Mouse (Mus musculus) monocyte, adult 59 days (primary cell): ENCODE measurements around the gene Gm20388. TPM values are rescaled to one million over a fixed set of nuclear protein-coding genes. Genes with fewer than 3 reads are reported as not detected.

Experiments
- total RNA-seq, 2 experiments: library from RNA; stranded (reverse); gene quantifications; one replicate each; pipeline ENCODE4 v1.2.4; 2023

The Gm20388 gene
- total RNA-seq, 2 experiments from 2014 or later: 7.1 to 17.1 TPM

GRCm38 (mm10) chr8:121115948-121116347 is 1205.3 kb downstream of the Gm20388 start, which contains the start of gene Foxc2:
Gene Foxc2 (plus strand): TSS chr8:121116171.

DNA sequence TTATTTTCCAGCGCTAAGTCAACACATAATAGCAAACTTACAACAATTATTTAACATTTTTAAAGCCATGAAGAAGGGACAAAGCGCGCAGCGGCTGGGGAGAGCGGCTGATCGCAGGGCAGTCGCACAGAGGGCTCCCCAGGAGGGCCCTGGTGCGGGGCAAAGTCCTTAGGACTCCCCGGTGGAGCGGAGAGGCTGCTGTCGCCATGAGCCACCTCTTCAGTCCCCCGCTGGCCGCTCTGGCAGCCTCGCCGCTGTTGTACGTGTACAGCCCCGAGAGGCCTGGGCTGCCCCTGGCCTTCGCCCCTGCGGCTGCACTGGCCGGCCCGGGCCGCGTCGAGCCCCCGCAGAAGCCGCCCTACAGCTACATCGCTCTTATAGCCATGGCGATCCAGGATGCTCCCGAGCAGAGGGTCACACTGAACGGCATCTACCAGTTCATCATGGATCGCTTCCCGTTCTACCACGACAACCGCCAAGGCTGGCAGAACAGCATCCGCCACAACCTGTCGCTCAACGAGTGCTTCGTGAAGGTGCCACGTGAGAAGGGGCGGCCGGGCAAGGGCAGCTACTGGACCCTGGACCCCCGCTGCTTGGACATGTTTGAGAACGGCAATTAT is 1217.2 kb downstream of the Gm20388 start, which contains the start of gene Foxl1:
Foxl1 (plus strand) TSS at position 185 of the 620 bp plus-strand sequence.

GRCm38 (mm10) chr8:121544276-121544785 is 1633.7 kb downstream of the Gm20388 start, which contains the start of gene 1700018B08Rik:
Gene 1700018B08Rik (minus strand): TSS chr8:121544320.

GRCm38 (mm10) chr8:121578676-121579451 is 1668.2 kb downstream of the Gm20388 start, which contains the start of gene Fbxo31:
Gene Fbxo31 (minus strand): TSS chr8:121578806.

GRCm38 (mm10) chr8:121590203-121591177 is 1679.8 kb downstream of the Gm20388 start, which contains the start of gene Map1lc3b:
Gene Map1lc3b (plus strand): TSS chr8:121590361.

DNA sequence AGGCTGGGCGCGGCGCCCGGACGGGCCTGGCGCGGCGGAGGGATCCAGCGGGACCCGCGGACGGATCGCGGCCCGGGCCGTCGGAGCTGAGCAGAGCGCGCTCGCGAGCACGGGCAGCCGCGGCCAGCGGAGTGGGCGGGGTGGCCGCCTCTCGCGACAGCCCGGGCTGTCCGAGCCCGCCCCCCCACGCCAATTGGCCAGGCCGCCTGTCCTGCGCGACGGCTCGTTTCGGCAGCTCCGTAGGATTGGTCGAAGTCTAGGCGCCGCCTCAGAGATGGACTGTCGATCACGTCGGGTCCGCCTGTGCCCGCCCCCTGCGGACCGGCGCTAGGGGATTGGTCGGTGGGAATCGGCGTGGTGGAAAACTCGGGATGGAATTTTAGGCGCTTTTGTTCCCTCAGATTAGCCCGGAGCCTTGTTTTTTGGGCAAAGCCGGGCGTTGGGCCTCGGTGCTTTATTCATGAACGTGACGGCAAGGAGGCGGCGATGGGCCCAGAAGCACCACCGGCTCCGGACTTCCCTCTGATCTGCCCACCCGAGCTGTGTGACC is 1742.2 kb downstream of the Gm20388 start, which contains the start of gene Zcchc14:
Zcchc14 (minus strand) TSS at position 128 of the 550 bp plus-strand sequence.

GRCm38 (mm10) chr8:121729323-121729722 is 1818.7 kb downstream of the Gm20388 start, which contains the start of gene Jph3:
Gene Jph3 (plus strand): TSS chr8:121729623.

DNA sequence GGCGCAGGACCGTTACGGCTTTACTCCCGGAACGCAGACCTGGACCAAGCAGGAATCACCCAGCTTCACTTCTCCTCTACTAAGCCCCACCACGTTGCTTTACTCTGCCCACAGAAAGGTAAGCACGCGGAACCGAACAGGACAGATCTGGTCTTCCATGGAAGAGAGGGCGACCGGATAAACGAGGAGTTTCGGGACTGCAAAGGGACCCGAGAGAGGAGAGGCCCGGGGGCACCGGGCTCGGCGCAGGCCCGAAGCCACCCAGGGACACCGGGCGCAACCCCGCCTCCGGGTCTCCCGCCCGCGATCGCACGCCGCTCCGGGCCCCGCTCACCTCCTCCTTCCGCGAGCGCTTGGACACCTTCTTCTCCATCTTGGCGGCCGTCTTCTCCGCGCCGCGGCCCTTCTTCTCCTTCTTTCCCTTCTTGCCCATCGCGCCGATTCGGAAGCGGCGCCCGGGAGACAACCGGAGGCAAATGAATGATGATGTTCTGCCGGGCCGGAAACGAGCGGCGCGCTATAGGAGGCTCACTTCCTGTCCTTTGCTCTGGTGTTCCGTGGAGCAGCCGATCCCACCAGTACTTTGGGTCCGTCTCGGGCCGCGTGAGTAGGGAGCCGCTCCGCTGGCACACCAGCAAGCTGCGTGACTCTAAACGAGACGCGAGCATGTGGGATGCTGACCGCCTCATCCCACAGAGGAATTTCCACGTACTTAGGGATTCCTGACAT is 1918.6 kb downstream of the Gm20388 start, which contains the start of gene Klhdc4:
Klhdc4 (minus strand) TSS at position 522 of the 729 bp plus-strand sequence.

DNA sequence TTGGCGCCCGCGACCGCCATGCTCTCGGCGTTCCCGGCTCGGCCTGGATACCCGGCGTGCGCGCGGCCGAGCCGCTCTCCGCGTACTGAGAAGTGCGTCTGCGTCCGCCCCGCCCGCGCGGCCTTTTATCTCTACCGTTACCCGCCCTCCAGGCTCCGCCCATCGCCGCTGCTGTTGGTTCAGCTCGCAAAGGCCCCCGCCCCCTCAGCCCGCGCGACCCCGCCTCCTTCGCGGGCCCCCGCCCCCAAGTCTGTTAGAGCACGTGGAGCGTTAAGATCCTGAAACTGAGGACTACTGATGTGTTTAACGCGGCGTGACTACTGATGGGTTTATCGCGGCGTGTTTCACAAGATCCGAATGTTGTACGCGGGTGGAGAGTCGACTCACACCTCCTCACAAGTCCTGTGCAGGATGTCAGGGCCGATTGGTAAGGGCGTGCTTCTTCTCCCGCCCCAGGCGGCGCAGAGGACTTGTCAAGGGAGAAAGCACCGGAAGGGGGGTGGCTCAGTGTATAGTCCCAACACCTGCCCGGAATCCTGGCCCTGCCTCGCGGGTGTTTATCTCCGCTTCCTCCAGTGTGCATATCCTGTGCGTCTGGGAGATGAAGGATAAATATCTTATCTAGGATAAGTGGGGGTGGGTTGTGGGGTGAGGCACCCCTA is 1997.1 kb downstream of the Gm20388 start, which contains the start of gene Slc7a5:
Slc7a5 (minus strand) TSS at position 108 of the 662 bp plus-strand sequence.

DNA sequence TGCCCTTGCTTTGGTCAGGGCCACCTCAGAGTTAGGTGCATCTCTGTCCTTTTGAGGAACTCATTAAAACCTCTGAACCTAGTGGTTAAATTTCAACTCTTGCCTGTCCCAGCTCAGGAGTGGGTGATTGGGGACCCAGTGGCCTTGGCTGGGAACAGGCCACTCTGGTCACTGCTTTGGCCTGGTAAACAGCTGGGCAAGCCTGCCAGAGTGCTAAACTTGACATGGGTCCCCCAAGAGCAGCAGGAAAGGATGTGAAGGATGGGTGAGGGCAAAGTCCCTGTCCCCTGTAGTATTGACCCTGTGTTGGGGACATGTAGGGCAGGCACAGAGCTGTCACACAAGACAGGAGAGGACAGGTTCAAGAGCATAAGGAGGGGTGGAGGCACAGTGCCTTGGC is 2034.2 kb downstream of the Gm20388 start, which contains the start of gene Car5a:
Car5a (minus strand) TSS at position 74 of the 400 bp plus-strand sequence.

GRCm38 (mm10) chr8:121949222-121949800 is 2038.7 kb downstream of the Gm20388 start, which contains the start of gene Banp:
Gene Banp (plus strand): TSS chr8:121949750.

GRCm38 (mm10) chr8:122282035-122282358 is 2371.4 kb downstream of the Gm20388 start, which contains the start of gene Zfpm1:
Gene Zfpm1 (plus strand): TSS chr8:122282141.

DNA sequence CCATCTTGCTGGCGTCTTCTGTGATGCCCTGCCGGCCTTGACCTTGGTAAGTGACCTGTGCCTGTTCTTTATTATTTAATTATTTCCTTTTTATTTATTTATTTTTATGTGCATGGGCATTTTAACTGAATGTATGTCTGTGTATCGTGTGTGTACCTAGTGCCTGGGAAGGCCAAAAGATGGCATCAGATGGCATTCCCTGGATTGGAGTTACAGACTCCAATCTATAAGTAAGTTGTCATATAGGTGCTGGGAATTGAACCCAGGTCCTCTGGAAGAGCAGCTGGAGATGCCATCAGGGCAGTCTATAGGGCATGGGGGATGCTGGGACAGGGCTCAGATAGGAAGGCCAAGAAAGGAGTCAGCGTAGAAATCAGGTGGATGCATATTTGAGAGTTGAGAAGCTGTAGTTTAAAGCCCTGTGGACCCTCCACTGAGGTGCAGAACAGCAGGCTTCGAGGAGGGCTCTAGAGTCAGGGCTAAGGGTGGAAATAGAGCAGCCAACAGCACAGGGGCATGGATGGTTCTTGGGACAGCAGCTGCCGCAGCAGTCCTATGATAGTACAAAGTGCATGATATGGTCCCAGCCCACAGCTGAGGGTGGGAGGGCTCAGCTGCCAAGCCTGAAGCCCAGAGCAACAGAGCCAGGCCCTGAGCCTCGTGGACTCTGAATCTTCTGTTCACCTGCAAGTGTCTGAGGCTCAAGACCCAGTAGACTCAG is 2450.2 kb downstream of the Gm20388 start, which contains the start of gene Trhr2:
Trhr2 (minus strand) TSS at position 51 of the 721 bp plus-strand sequence.

GRCm38 (mm10) chr8:122376365-122377231 is 2466.0 kb downstream of the Gm20388 start, which contains the start of gene Zc3h18:
Gene Zc3h18 (plus strand): TSS chr8:122376609.

DNA sequence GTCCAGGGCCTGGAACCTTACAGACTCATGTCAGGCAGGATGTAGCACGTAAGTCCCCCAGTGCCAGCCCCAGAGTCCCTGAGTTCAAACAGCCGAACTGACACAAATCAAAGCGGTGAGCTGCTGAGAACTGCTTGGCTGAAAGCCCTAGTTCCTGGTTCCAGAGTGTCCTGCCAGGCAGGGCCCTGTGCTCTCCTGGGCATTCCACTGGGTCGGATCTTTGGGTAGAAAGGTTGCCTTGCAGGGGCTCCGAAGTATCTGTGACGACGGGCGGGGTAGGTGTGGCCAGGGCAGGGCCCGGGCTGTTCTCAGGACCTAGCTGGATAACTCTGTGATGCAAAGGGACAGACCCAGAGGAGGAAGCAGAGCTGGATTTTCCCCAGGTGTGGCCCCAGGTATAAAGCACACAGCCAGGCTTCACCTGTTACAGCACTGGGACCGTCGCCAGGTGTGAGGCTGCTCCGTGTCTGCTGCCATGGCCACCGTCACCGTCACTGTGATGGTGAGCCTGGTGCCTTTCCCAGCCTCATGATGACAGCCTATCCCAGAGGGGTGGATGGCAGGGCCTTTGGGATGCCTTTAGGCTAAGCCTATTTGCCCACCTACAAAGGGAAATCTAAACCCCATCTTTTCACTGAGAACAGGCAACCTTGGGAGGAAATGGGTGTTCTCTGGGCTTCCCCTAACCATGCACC is 2510.9 kb downstream of the Gm20388 start, which contains the start of gene Il17c:
Il17c (plus strand) TSS at position 645 of the 695 bp plus-strand sequence.

GRCm38 (mm10) chr8:122432443-122433268 is 2522.0 kb downstream of the Gm20388 start, which contains the start of gene Cyba:
Gene Cyba (minus strand): TSS chr8:122432930.

